Mouse (Mus musculus) spleen, postnatal 4 days (tissue): Measurements from ENCODE around the gene Olfr51.
"Not testable (repeated sequence)": the region's sequence is repeated elsewhere in the genome, so short reads cannot be mapped to it uniquely, and the experiment has no call there.

Experiments
- DNase-seq, 2 experiments: peaks; one replicate each; pipeline ENCODE4 v3.0.0; 2022; ENCODE audit warnings: low spot score in 2 of 2

The Olfr51 gene

GRCm38 (mm10) chr11:51003296-51003695 lies at the start of gene Olfr51:
TSS of gene Olfr51 (plus strand) at chr11:51003596.
- no peak for DNase-seq

- DNase-seq, result no peak
Measured at GRCm38 (mm10) chr11:50953665-50954064, 49.7 kb upstream of the Olfr51 start, which contains the start of gene Prop1. TSS of gene Prop1 (minus strand) at chr11:50953765.

- no peak for DNase-seq
Measured at GRCm38 (mm10) chr11:50964886-50965285, 38.5 kb upstream of the Olfr51 start.

GRCm38 (mm10) chr11:50966230-50966629 lies 37.2 kb upstream of the Olfr51 start, which contains the start of gene Olfr1378:
TSS of gene Olfr1378 (plus strand) at chr11:50966530.
- DNase-seq, result no peak

- no peak for DNase-seq
Measured at GRCm38 (mm10) chr11:50977216-50977615, 26.2 kb upstream of the Olfr51 start.

GRCm38 (mm10) chr11:50981667-50982066 lies 21.7 kb upstream of the Olfr51 start, which contains the start of gene Olfr1377:
TSS of gene Olfr1377 (plus strand) at chr11:50981967.
- no peak for DNase-seq

GRCm38 (mm10) chr11:51011821-51012220 lies 8.4 kb downstream of the Olfr51 start:
- no peak for DNase-seq

- DNase-seq, result no peak
Measured at GRCm38 (mm10) chr11:51013936-51014335, 10.5 kb downstream of the Olfr51 start, which contains the start of gene Olfr54. TSS of gene Olfr54 (plus strand) at chr11:51014236.

GRCm38 (mm10) chr11:51016341-51016740 lies 12.9 kb downstream of the Olfr51 start:
- no peak for DNase-seq

GRCm38 (mm10) chr11:51026811-51027210 lies 23.4 kb downstream of the Olfr51 start:
- DNase-seq, result not testable (repeated sequence)

- not testable (repeated sequence) for DNase-seq
Measured at GRCm38 (mm10) chr11:51029381-51029780, 26.0 kb downstream of the Olfr51 start.

GRCm38 (mm10) chr11:51030225-51030624 lies 26.8 kb downstream of the Olfr51 start:
- no peak for DNase-seq

GRCm38 (mm10) chr11:51032851-51033250 lies 29.5 kb downstream of the Olfr51 start:
- DNase-seq, result no peak

- not testable (repeated sequence) for DNase-seq
Measured at GRCm38 (mm10) chr11:51034141-51034540, 30.7 kb downstream of the Olfr51 start.

- no peak for DNase-seq
Measured at GRCm38 (mm10) chr11:51035951-51036350, 32.6 kb downstream of the Olfr51 start.

- DNase-seq, result not testable (repeated sequence)
Measured at GRCm38 (mm10) chr11:51044776-51045175, 41.4 kb downstream of the Olfr51 start.

GRCm38 (mm10) chr11:51047809-51048208 lies 44.4 kb downstream of the Olfr51 start, which contains the start of gene Olfr1375:
TSS of gene Olfr1375 (plus strand) at chr11:51048109.
- DNase-seq, result not testable (repeated sequence)

- DNase-seq, result no peak
Measured at GRCm38 (mm10) chr11:51051678-51052077, 48.3 kb downstream of the Olfr51 start.

GRCm38 (mm10) chr11:51053230-51053629 lies 49.8 kb downstream of the Olfr51 start:
- no peak for DNase-seq

GRCm38 (mm10) chr11:51059151-51059571 lies 55.8 kb downstream of the Olfr51 start, which contains the start of gene Zfp354a:
TSS of gene Zfp354a (plus strand) at chr11:51059257.
- DNase-seq, result no peak
